Mouse (Mus musculus) hindbrain, embryonic 10.5 days (tissue): Measurements from ENCODE around the gene C1qtnf3. TPM values are rescaled to one million over a fixed set of nuclear protein-coding genes. Genes with fewer than 3 reads are reported as not detected.

Experiments
- DNase-seq: peaks from one replicate; pipeline ENCODE4 v3.0.0-alpha.2; 2017; ENCODE audit warnings: low spot score
- H3K27ac ChIP-seq: fragments of 300-500 bp; sonication (generic); 2 replicates; pipeline ENCODE4 v1.5.1; 2016; ENCODE audit warnings: mild to moderate bottlenecking, moderate library complexity
- H3K27me3 ChIP-seq: fragments of 300-500 bp; sonication (generic); 2 replicates; pipeline ENCODE4 v1.6.1; 2016; ENCODE audit warnings: mild to moderate bottlenecking; ENCODE audit not compliant: poor library complexity, insufficient read depth, severe bottlenecking
- H3K36me3 ChIP-seq: fragments of 300-500 bp; sonication (generic); 2 replicates; pipeline ENCODE4 v1.6.1; 2016; ENCODE audit warnings: mild to moderate bottlenecking, moderate library complexity
- H3K4me1 ChIP-seq: fragments of 300-500 bp; sonication (generic); replicated peaks from 2 replicates; pipeline ENCODE4 v1.6.1; 2016; ENCODE audit warnings: mild to moderate bottlenecking
- H3K4me3 ChIP-seq: fragments of 300-500 bp; sonication (generic); 2 replicates; pipeline ENCODE4 v1.5.1; 2016; ENCODE audit warnings: mild to moderate bottlenecking, moderate library complexity
- H3K9me3 ChIP-seq: fragments of 300-500 bp; sonication (generic); 2 replicates; pipeline ENCODE4 v1.6.1; 2016; ENCODE audit warnings: mild to moderate bottlenecking, moderate library complexity
- WGBS: fragments of 180-500 bp; shearing (Covaris S2); methylation state at CpG from one replicate; pipeline ENCODE4 v1.1.7; 2016; 5-methylcytosine and 5-hydroxymethylcytosine counted together
- polyA plus RNA-seq: library from polyadenylated mRNA; unstranded; fragments of >200 nt; fragmentation: Nextera tagmentation; extraction: Ambion mirVana; gene quantifications from 2 replicates; pipeline ENCODE4 v1.2.1, GENCODE M21; 2016

The C1qtnf3 gene
- polyA plus RNA-seq, 1 experiment from 2014 or later = 5.0 TPM

DNA sequence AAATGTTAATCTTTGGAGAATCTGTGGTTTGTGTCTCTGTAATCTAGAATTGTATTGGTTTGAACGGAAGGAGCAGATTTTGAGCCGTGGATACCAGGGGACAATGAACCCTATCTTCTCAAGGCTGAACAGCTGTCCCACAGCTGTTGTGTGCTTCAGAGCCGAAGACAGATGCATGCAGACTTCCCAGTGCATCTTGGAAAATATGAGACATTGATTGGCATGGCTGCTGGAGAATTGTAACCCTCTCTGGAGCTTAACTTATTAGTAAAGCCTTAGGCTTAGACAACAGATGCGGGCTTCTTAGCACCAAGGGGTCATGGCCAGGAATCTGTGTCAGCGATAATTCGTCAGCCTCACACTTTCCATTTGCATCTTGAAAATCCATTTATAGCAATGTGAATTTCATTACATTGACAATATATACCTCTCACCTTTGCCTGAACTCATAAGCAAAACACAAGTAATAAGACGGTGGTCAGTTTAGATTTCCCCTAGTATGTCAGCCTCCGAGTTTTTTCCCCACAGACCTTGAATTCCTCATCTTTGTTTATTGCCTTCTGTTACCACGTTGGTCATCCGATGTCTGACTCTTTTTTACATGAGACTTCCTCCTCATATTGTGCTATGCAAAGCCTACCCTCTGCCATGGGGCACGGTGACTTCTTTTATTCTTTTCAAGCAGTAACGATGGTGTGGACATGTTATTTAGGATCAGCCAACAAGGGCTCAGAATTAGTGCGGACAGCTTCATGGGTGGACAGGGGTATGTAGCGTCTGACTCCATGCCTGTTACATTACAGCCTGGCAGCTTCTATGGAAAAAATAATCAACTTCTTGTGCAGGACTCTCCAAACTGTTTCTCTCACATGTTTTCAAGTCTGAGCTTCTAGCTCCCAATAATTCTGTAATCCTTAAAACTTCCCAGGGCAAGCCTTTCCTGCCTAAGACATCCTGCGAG is 11.7 kb upstream of the C1qtnf3 start:
- Histone ChIP-seq H3K4me3 (no peak overlapping the region), H3K9me3 (no peaks in the 10 kb centered on the region), H3K4me1 (no peaks in the 10 kb centered on the region), H3K36me3 (no peaks in the 10 kb centered on the region), H3K27ac (no peak overlapping the region), H3K27me3 (no peaks in the 10 kb centered on the region)
- 82% methylated on average over 15 of the region's 15 CpGs for WGBS
- DNase-seq = no peak

DNA sequence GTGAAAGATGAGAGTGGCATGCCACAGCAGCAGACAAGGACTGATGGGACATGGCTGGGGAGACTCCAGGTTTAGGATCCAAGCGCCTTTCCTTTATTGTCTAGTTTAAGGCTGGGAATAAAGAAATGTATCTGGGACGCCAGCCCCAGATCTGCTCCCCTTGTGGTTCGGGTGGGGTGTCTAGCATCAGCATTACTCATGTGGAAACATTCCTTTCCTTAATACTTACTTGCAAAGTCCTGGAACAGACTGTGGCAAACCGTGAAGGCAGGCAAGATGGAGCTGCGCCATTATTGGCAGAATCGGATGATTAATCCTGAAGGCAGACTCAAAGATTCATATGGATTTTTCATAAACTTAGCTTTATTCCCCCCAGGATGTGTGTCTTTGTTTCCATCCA is 10.2 kb upstream of the C1qtnf3 start:
- H3K9me3 ChIP-seq = no peaks in the 10 kb centered on the region
- WGBS = 81% methylated on average over 6 of the region's 6 CpGs
- no peak overlapping the region for H3K27ac ChIP-seq
- DNase-seq = no peak
- no peaks in the 10 kb centered on the region for H3K27me3 ChIP-seq
- no peak overlapping the region for H3K4me3 ChIP-seq
- no peaks in the 10 kb centered on the region for H3K36me3 ChIP-seq
- H3K4me1 ChIP-seq = no peaks in the 10 kb centered on the region

DNA sequence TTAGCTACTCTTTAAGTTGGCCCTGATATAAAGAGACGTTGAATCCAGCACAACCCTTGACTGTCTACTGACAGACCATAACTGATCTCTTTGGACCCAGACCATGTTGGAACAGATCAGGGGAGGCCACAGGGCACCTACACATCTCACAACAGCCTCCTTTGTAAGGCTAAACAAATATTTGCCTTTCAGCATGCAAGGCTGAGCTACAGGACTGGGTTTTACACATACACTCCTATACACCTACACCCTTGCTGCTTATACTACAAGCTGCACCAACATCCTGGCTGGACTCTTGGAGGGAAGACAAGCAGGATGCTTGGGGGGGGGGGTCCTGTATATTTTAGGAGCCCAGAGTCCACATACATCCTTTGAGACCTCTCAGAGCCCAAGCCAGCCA is 4.3 kb upstream of the C1qtnf3 start:
- peaks cover 12% of the 10 kb centered on the region for H3K4me1 ChIP-seq
- H3K27ac ChIP-seq = no peak overlapping the region
- DNase-seq = no peak
- no peaks in the 10 kb centered on the region for H3K36me3 ChIP-seq
- H3K4me3 ChIP-seq = no peak overlapping the region
- WGBS = 80% methylated on average over 1 of the region's 1 CpGs
- H3K9me3 ChIP-seq = no peaks in the 10 kb centered on the region
- no peaks in the 10 kb centered on the region for H3K27me3 ChIP-seq

- 48% methylated on average over 4 of the region's 4 CpGs for WGBS
- peak overlapping the region; percentile 9; the same call in 1 of the 2 replicates for H3K27ac ChIP-seq
Observed at GRCm38 (mm10) chr15:10952760-10953305, 701 bp downstream of the C1qtnf3 start.

DNA sequence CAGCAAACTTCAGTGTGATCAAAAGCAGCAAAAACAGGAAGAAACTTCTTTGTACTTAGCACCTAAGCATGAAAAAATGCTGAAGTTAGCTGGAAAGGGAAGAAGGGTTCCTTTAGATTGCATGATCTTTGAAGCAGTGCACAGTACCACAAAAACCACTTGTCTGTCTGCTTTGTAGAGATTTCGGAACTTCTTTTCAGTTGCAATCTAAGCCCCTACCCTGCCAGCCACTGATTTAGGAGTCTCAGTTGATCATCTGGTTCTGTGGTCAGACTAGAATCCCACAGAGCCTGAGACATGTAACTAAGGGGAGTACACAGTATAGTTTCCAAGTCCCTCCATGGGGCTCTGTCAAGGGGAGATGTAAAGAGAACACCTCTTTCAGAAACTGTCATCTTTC is 1.3 kb downstream of the C1qtnf3 start:
- Histone ChIP-seq H3K9me3 (no peaks in the 10 kb centered on the region), H3K4me1 (peaks cover 23% of the 10 kb centered on the region), H3K36me3 (no peaks in the 10 kb centered on the region), H3K4me3 (no peak overlapping the region), H3K27ac (no peak overlapping the region), H3K27me3 (no peaks in the 10 kb centered on the region)
- 80% methylated on average over 1 of the region's 1 CpGs for WGBS
- DNase-seq = no peak

More at GRCm38 (mm10) chr15:10952760-10953305, 701 bp downstream of the C1qtnf3 start:
- no peaks in the 10 kb centered on the region for H3K36me3 ChIP-seq
- no peak for DNase-seq
- peaks cover 23% of the 10 kb centered on the region for H3K4me1 ChIP-seq
- no peak overlapping the region for H3K4me3 ChIP-seq
- H3K27me3 ChIP-seq = no peaks in the 10 kb centered on the region
- no peaks in the 10 kb centered on the region for H3K9me3 ChIP-seq

DNA sequence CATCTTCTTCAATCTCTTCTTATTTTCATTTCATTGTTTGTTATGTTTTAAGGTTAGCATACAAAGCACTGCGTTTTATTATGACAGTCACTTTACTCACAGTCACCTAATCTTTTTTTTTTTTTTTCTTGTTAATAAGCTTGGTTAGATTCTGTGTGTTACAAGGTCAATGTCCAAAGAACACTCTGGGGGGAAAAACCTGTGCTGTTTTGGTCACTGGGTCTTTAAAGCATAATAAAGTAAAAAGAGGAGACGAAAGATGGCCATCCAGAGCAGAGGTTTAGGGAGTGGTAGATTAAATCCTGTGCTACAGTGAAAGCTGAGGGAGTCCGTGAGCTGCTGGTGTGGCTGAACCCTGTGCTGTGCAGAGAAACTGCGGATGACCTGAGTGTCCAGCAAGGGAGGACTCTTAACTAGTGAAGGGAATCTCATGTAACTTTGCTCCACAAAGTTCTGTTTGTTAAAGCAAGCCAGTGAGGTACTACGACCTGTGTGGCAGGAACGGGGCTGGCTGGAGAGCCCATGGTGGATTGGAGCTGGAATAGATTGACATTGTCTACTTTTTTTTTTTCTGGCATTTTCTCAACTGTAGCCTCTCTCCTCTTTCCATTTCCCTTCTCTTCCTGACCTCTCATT is 2.4 kb downstream of the C1qtnf3 start:
- H3K27me3 ChIP-seq = no peaks in the 10 kb centered on the region
- H3K36me3 ChIP-seq = no peaks in the 10 kb centered on the region
- no peak overlapping the region for H3K4me3 ChIP-seq
- H3K9me3 ChIP-seq = no peaks in the 10 kb centered on the region
- no peak for DNase-seq
- peaks cover 23% of the 10 kb centered on the region for H3K4me1 ChIP-seq
- 90% methylated on average over 6 of the region's 6 CpGs for WGBS
- no peak overlapping the region for H3K27ac ChIP-seq

DNA sequence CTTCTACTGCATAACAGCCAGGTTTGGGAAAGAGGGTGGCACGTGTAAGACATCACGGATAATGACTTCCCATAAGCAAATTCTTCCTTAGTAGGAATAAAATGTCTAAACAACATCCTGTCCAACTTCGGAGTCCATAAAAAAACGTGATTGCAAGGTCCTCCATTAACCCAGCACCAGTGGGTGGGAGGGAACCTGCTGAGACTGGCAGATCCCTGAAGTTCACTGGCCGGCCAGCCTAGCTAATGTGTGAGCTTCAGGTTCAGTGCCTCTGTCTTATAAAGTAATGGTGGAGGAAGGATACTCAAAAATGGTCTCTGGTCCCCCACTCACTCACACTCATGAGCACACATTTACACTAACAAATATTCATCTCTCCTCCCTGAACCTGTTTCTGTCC is 3.0 kb downstream of the C1qtnf3 start:
- no peaks in the 10 kb centered on the region for H3K9me3 ChIP-seq
- 72% methylated on average over 5 of the region's 5 CpGs for WGBS
- no peak overlapping the region for H3K4me3 ChIP-seq
- H3K36me3 ChIP-seq = no peaks in the 10 kb centered on the region
- no peak for DNase-seq
- no peak overlapping the region for H3K27ac ChIP-seq
- H3K4me1 ChIP-seq = peaks cover 23% of the 10 kb centered on the region
- H3K27me3 ChIP-seq = no peaks in the 10 kb centered on the region

DNA sequence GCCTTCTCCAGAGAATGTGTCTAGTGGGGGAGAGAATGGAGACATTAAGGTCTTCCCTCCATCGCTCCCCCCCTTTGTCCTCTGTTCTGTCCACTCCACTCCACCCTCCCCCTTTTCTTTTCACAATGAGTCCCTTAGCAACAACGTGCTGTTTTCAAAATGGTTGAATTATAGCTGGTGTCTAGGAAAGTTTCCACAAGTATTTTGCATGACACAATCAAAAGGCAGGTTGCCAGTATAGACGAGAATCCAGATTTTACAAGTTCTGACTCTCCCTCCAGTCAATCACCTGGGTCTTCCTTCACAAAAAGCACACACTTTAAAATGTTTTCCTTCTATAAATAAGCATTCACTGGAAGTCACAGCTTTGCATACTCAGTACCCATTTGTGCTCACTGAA is 4.6 kb downstream of the C1qtnf3 start:
- DNase-seq = no peak
- Histone ChIP-seq H3K36me3 (no peaks in the 10 kb centered on the region), H3K27ac (no peak overlapping the region), H3K4me1 (peaks cover 23% of the 10 kb centered on the region), H3K27me3 (no peaks in the 10 kb centered on the region), H3K4me3 (no peak overlapping the region), H3K9me3 (no peaks in the 10 kb centered on the region)
- WGBS = 57% methylated on average over 3 of the region's 3 CpGs

DNA sequence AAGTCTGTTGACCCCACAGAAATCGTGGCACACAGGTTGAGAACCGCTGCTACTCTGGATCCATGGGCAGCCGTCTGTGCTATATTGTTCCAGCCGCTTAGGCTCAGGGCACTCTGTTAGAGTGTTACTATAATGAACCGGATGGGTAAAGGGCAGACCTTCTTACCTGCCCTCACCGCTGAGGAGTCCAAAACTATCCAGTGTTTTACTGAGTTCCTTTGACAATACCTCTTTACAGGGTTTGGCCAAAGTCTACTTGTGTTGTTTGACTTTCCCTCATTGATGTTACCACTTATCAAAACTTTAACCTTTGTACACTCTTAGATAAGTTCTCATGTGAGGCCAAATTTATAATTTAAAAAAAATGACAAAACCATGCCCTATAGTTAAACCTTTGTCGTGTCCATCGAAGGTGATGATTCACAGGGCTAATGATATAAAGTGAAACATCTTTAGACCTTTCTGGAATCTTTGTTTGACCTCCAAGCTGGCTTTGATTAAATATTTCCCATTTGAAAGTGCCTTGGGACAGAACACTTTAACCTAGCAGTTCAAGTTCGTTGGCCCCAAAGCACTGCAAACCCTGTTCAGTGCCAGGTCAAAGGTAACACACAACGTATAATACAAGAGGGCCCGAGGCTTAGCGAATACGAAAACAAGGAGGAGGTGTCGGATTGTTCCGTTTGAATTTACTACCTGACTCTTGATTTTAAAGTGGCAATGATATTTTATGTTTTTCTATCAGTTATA is 7.3 kb downstream of the C1qtnf3 start:
- no peak overlapping the region for H3K4me3 ChIP-seq
- no peak for DNase-seq
- no peaks in the 10 kb centered on the region for H3K27me3 ChIP-seq
- H3K4me1 ChIP-seq = peaks cover 3% of the 10 kb centered on the region; the same call in 1 of the 2 replicates
- 87% methylated on average over 15 of the region's 15 CpGs for WGBS
- no peak overlapping the region for H3K27ac ChIP-seq
- H3K36me3 ChIP-seq = no peaks in the 10 kb centered on the region
- H3K9me3 ChIP-seq = no peaks in the 10 kb centered on the region

DNA sequence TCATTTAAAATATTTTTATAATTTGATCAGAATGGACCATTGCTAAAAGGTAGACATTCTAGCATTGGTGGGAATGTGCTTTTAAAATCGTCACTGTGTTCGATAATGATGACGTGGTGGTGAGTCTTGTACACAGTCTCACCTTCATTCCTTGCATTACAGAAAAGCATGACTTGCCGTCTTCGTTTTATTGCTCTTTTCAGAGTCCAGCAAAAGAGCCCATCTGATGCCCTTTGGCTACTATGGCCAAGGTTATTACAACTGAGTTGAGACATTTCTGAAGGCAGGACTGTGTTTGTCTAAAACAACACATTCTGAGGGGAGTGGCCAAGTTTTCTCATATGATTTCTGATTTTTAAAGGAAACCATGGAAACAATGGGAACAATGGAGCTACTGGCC is 8.1 kb downstream of the C1qtnf3 start:
- Histone ChIP-seq H3K27me3 (no peaks in the 10 kb centered on the region), H3K4me3 (no peak overlapping the region), H3K9me3 (no peaks in the 10 kb centered on the region), H3K36me3 (no peaks in the 10 kb centered on the region), H3K4me1 (peaks cover 3% of the 10 kb centered on the region; the same call in 1 of the 2 replicates), H3K27ac (no peak overlapping the region)
- DNase-seq = no peak
- WGBS = 93% methylated on average over 5 of the region's 5 CpGs

DNA sequence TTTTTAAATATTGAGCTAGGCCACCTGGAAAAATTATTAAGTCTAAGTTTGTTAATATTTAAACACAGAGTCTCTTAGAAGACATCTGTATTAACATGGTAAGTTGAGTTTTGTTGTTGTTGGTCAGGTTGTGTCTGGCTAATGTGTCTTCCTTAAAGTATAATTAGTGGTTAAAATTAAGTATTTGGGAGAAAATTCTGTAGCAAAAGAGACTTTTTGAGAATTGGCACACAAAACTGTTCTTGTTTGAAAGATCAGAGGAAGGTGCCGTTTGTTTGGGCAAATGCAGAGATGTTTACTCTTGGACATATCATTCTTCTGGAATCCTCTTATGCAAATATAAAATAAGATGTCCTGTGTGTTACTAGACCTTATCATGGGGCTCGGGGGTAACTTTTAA is 10.5 kb downstream of the C1qtnf3 start:
- H3K9me3 ChIP-seq = no peaks in the 10 kb centered on the region
- no peak for DNase-seq
- no peak overlapping the region for H3K4me3 ChIP-seq
- no peak overlapping the region for H3K27ac ChIP-seq
- 90% methylated on average over 2 of the region's 2 CpGs for WGBS
- no peaks in the 10 kb centered on the region for H3K4me1 ChIP-seq
- no peaks in the 10 kb centered on the region for H3K36me3 ChIP-seq
- no peaks in the 10 kb centered on the region for H3K27me3 ChIP-seq

DNA sequence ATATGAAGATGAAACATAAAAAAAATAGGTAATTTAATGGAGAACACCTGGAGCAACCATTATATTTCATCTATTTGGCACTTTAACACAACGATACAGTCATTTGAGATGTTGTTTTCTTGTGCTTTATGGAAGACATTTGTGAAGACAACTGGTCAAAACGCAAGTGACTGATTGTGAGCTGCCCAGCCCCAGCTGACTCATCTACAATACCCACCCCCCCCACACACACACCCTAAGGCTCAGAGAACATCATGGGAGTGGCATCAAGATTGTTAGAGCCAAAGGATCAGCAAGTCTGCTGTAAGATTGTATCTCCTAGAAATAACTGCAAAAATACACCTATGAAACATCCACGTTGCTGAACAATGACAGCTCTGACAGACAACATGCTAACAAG is 17.3 kb downstream of the C1qtnf3 start:
- WGBS = 84% methylated on average over 3 of the region's 3 CpGs
- Histone ChIP-seq H3K9me3 (no peaks in the 10 kb centered on the region), H3K27ac (no peak overlapping the region), H3K4me3 (no peak overlapping the region), H3K4me1 (no peaks in the 10 kb centered on the region), H3K27me3 (no peaks in the 10 kb centered on the region), H3K36me3 (no peaks in the 10 kb centered on the region)
- no peak for DNase-seq
